Mouse (Mus musculus) lung, adult 2 months (tissue): Measurements from ENCODE around the gene Fyco1.
A peak's percentile ranks its signal among the peaks of the same experiment; 100 is the strongest.

Experiments used
- CTCF ChIP-seq: fragments of 200-500 bp; IDR thresholded peaks from 2 replicates; pipeline ENCODE4 v1.5.1; 2011; ENCODE audit warnings: mild to moderate bottlenecking, low read length, control low read depth; ENCODE audit not compliant: insufficient read depth
- POLR2A ChIP-seq: fragments of 200-500 bp; IDR thresholded peaks from 2 replicates; pipeline ENCODE4 v1.6.1; 2011; ENCODE audit warnings: low read depth, mild to moderate bottlenecking, control low read depth, low read length, borderline replicate concordance; ENCODE audit errors: extremely low read depth

DNA sequence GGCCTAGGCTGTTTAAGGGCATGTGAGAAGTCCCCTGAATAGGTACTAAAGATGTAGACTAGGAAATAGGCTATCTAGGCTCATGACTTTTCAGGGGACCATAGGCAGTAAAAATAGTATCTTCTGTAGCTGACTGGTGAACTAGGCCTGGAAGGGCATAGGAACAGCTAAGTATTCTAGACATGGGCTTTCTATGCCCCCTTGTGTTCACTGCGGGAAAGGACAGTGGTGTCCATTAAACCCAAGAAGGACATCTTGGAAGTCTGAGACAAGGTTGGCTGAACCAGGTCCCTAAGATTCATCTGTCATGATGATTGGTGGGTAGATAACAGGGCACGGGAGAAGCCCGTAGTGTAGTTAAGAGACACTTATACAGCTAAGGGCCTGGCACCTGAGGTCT is 55.5 kb downstream of the Fyco1 start:
- TF ChIP-seq CTCF (peak; percentile 20; the same call in 1 of the 2 replicates), POLR2A (no peak)
